Mouse (Mus musculus): ENCODE data around the gene Nudt9.
"Not testable (repeated sequence)": the region's sequence is repeated elsewhere in the genome, so short reads cannot be mapped to it uniquely, and the experiment has no call there.

The Nudt9 gene

DNA sequence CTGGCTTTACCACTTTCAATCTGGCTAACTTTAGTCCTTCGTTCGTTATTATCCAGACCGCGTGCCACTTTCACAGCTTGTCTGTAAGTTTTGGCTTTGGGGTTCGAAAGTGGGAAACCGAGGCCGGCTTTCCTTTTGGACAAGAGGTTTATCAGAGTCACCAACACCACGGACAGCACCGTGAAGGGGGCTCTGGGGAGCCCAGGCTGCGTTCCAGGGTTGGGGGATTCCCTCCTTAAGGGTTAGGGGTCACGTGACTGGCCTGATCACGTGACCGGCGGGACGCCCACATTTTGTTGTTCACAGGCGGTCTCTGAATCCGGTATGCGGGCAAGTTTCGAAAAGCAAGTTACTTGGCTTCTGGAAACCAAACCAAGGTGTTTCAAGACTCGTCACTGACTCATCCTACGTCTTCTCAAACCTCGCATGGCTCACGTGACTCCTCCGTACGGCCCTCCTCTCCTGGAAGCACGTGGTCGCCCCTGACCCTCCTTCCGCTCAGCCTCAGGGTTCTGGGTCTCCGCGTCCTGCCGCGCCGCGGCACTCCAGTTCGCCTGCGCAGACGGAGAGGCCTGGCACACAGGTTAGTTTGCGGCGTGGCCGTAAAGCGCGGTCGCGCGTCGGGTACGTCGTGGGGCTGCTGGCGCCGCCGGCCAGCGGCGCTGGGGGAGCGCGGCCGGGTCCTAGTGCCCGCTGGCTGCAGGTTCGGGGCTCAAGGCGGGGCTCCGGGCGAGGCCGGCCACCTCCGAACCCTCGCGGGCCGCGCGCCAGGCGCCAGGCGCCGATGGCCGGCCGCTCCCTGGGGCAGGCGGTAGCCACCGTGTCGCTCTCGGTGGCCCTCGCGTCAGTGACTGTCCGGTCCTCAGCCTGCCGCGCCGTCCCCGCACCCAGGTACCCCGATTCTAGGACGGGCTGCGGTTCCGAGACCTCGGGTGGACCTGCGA is at the start of gene Nudt9:
Gene Nudt9 (plus strand): TSS at position 51 of the 944 bp plus-strand sequence.
- DNase-seq (ENCODE audit: low spot score in 2 of 2), result peak; percentile 93 to 97

DNA sequence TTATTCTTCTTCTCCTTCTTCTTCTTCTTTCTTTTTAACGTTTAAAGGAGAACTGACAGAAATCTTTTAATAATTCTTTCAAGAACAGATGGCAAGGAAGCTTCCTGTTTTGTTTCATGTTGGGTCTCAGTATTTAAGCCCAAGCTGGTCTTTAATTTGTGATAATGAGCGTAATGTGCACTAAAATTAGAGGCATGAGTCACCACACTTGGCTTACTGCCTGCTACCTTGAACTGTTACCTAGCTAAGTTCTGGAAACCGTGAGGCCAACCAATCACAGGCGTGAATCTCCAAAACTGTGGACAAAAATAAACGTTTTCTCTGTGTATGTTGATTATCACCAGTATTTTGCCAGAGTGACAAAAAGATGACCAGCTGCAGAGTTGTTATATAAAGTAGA is 47.4 kb upstream of the Nudt9 start:
- no peak for DNase-seq (ENCODE audit: low spot score in 2 of 2)

DNA sequence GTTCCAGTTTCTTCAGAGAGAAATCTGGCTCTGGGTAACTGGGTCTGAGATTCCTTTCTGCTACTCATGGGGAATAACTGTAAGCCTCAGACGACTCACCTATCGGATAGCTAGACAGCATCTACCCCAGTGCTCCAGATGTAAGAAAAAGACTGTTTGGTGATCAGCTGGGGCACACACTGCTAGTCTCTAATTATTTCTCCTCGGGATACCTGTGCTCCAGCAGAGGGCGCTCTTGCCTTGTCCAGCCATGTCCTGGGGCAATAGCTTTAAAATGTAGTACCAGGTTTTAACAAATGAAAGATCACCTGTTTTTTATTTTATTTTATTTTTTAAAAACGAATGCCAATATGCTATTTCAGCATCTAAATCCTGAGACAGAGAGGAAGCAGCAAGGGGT is 46.4 kb upstream of the Nudt9 start:
- peak; percentile 45 to 69 for DNase-seq (ENCODE audit: low spot score in 2 of 2)

DNA sequence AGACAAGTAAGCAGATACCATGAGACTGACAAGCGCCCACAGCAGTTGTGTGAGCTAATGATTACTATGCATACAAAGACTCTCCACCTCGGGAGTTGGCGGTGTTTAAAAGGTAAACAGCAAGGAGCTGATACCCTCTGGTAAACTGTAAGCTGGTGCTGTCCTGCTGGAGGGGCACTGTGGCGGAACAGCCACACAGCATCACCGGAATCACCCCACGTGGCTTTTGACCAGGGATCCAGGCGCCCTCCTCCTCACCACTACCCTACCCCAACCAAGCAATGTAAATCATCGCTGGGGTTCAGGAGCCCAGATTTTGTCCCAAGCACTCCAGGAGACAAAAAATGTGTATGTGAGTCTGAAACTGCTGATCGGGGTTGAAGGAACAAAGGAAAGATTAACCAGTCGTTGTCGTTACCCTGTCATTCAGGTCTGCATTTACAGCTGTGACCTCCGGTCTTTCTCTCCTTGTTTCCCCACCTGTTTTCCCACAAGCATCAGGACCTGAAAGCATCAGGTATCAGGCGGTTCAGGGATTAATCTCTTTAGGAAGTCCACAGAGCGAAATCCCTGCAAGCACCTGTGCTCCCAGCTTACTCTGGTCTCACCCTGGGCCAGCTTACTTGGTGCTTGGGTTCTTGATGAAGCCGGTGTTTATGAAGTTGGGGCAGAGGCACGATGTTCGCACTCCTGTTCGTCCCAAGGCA is 43.4 kb upstream of the Nudt9 start:
- DNase-seq (ENCODE audit: low spot score in 2 of 2), result no peak

DNA sequence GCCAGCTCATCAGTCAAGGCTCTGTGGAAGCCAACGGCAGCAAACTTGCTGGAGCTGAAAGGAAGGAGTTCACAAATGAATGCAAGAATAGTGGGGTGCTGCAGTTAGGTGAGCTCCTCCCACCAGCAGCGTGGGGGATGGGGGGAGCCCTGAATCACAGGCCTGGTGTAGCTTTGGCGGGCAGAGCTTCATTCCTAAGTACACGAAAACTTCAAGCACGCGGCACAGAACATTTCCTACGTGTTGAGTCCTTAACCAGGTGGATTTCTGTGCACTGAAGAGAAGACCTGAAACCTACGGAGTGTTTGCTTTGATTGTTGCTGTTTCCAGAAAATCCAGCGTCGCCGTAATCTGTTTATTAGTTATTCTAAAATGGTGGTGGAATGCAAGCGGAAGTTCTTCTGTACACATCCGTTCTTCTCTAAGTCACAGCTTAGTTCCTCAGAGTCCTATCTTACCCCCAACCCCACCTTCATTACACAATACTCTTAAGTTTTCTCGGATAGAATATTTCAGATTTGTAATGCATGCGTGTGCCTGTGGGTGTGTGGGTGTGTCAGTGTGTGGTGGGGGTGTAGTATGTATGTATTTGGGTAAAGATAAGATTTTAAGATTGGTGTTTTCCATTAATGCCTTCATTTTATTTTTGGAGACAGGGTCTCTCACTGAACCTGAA is 42.7 kb upstream of the Nudt9 start:
- DNase-seq (ENCODE audit: low spot score in 2 of 2), result no peak

DNA sequence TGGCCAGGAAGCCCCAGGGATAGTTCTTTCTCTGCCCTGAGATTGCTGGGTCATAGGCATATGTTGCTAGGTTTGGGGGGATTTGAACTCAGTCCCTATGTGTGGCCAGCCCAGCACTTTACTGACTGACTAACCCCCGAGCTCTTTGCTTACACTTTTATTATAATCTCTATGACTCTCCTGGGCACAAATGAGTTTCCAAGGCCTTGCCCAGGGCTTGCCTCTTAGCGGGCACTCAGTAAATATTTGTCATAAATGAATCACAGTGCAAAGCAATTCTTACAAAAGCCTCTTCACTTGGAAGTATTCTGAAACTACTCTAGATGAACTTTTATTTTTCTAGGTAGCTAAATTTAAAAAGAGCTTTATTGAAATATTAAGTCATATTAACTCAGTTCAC is 42.2 kb upstream of the Nudt9 start:
- no peak for DNase-seq (ENCODE audit: low spot score in 2 of 2)

DNA sequence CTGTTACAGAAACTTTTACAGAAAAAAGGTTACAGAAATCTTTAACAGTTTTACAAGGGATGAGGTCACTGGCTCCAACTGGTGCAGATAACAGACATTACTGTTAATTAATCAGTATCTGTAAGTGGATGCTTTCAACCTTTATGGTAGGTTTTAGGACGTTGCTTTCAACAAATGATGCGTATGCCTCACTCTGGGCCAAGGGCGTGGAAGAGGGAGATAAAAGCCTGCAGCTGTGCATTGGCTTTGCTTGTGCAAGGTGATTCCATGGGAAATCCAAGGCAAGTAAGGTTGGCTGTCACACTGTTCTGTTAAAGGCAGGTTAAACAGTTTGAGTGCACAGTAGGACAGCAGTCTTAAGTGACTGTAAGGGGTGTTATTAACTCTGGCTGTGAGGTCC is 39.3 kb upstream of the Nudt9 start:
- DNase-seq (ENCODE audit: low spot score in 2 of 2), result no peak

DNA sequence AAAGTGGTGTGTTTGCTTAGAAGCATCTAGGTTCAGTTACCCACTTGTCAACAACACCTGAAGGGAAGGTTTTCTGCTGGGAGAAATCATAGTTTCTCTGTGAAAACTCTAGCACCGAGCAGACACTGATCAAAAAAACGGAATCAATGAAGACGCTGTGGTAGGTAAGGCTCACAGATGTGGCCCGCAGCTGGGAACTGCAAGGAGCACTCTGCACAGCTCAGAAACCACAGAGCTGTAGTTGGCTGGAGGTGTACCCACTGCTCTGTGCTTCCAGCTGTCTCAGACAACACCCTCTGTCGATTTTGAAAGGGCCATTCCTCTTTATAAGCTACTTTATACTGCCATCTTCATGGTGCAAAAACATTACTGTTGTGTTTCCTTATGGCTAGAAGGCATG is 38.3 kb upstream of the Nudt9 start:
- no peak for DNase-seq (ENCODE audit: low spot score in 2 of 2)

DNA sequence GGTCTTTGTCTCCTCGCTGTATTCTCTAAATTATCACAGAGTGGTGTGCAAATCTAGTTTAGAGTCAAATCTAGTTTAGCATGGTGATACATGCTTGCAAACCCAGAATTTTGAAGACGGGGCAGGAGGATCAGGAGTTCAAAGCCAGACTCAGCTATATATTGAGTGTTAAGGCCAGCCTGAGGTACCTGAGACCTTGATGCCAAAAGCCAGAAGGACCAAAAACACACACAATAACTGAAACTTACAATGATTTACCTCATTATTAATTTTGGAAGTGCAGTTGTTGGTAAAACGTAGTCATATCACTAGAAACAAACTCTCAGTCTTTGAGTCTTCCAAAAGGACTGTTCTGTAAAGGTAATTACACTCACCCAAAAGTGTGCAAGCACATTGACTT is 36.7 kb upstream of the Nudt9 start:
- DNase-seq (ENCODE audit: low spot score in 2 of 2), result no peak

DNA sequence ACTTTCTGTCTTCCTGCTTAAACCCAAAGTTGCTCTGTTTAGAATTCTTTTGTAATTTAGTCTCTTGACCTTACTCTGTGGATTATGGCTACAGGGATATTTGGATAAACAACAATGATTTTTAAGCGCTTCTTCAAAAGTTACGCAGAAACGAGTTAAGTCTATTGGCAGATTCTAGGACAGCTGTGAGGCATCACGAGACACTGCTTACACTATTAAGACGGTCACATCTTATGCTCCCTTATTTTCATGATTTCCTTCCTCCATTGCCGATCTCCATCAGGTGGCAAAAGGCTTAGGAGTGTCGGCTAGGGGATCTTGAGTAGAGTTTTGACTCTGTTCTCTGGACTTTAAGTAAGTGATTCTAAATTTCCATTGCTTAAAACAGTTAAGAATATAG is 35.8 kb upstream of the Nudt9 start:
- no peak for DNase-seq (ENCODE audit: low spot score in 2 of 2)

DNA sequence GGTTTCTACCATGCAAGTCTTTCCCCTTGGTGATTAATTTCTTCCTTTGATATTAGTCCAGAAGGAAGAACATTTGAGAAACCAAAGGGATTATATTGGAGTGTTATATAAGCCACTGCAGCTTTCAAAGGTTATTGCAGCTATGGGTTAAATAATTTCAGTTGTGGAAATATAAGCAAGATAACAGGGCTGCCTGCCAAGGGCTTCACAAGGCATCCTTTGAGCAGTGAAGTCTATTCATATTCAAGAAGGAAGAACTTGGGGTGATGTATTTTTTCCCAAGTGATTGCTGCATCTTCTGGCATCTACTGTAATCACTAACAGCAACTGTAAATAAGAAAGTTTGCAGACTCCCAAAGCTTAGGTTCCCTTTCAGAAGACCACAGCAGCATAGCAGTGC is 34.7 kb upstream of the Nudt9 start:
- DNase-seq (ENCODE audit: low spot score in 2 of 2), result no peak

DNA sequence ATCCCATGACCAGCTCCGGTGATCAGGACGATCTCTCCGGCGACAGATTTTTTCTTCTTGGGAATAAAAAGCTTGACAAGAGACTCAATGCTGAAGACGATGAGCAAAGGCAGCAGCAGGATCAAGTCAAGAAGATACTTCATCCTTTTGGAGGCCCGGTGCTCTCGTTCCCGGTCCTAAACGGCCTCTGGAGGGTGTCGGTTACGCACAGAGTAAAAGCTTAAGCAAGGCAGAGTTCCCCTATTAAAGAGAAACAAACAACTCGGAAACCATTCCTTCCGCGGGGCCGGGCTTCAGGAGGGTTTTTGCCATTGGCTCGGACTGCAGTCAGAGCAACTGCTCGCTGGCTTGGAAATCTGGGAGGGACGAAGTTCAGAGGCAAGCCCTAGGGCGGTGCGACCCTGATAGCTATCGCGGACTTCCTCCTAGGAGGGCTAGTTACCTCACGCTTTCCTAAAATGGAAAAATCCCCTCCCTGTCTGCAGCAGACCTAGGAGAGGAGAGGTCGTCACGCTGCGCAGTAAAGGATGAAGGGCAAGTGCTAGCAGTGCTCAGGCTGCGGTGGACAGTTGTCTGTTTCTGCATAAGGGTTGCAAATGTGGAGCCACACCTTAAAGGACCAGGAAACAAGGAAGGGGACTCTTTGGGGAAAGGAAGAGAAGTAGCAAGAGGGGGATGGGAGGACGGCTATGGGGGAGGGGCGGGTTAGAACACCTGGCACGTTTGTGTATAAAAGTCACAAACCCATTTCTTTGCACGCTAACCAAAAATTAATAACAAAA is 24.3 kb upstream of the Nudt9 start, which contains the start of gene Hsd17b11:
Gene Hsd17b11 (minus strand): TSS at position 323 of the 782 bp plus-strand sequence.
- DNase-seq (ENCODE audit: low spot score in 2 of 2), result peak; percentile 51 to 67

DNA sequence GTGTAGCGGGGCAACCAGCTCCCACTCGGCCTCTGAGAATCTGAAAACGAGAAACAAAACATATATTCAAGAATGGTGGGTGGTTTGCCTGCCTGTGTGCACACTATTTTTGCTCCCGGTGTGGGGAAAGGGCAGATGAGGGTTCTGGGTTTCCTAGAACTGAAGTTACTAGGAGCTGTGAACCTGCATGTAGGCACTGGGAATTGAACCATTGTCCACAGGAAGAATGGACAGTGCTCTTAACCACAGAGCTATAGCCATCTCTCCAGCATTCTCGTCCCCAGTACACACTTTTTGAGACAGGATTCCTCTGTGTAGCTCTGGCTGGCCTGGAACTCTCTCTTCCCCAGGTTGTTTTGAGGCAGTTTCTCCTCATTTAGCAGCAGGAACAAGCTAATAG is 23.5 kb upstream of the Nudt9 start:
- no peak for DNase-seq (ENCODE audit: low spot score in 2 of 2)

DNA sequence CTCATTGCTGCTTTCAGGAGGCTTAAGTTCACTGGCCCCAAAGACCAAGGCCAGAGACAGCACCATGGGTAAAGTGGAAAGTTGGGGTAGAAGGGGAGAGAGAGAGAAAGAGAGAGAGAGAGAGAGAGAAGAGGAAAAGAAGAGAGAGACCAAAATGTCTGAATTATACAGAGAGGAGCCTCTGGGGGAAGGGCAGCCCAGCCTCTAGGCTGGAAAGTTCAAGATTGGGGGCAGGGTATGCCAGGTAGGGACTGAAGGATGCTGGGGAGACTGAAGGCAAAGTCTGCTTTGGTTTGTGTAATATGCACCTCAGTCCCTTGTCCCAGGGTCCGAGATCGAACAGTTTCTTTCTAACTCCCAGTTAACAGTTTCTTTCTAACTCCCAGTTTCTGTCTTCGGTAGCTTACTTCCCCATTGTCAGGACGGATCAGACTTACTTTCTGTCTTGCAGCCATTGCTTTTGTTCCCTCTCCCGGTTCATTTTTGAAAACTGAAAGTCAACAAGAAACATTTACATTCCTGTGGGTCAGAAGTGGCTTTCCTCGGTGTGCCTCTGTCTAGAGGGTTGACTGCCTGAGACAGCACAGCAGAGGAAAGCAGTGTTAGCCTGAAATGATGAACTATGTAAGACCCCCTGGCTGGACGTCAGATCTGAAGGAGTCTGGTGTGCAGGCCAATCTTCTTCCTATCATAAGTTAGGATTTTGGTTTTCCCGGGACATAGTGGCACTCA is 22.7 kb upstream of the Nudt9 start:
- DNase-seq (ENCODE audit: low spot score in 2 of 2), result no peak

DNA sequence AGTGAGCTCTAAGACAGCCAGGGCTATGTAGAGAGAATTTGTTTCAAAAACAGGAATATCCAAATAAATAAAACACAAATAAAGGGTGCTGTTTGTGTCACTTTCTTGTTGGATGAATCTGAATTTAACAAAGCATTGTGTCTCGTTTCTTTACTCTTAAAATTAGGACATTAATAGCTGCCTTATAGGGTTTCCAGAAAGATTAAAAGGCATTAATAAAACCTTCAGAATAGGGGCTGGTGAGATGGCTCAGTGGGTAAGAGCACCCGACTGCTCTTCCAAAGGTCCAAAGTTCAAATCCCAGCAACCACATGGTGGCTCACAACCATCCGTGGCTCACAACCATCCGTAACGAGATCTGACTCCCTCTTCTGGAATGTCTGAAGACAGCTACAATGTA is 21.9 kb upstream of the Nudt9 start:
- DNase-seq (ENCODE audit: low spot score in 2 of 2), result not testable (repeated sequence)

DNA sequence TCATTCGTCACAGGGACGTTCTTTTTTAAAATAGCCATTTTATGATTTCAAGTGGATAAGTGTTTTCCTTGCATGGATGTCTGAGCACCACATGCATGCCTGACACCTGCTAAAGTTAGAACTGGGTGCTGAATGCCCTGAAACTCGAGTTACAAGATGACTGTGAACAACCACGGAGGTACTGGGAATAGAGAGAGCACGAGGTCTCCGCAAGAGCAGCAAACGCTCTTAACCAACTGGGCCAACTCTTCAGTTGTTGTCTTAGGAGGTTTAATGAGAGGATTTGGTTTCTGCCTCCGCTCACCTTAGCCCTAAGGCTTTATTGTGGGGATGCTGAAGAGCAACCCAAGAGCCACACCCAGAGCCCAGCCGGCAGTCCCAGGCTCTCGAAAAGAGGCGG is 21.3 kb upstream of the Nudt9 start:
- no peak for DNase-seq (ENCODE audit: low spot score in 2 of 2)

DNA sequence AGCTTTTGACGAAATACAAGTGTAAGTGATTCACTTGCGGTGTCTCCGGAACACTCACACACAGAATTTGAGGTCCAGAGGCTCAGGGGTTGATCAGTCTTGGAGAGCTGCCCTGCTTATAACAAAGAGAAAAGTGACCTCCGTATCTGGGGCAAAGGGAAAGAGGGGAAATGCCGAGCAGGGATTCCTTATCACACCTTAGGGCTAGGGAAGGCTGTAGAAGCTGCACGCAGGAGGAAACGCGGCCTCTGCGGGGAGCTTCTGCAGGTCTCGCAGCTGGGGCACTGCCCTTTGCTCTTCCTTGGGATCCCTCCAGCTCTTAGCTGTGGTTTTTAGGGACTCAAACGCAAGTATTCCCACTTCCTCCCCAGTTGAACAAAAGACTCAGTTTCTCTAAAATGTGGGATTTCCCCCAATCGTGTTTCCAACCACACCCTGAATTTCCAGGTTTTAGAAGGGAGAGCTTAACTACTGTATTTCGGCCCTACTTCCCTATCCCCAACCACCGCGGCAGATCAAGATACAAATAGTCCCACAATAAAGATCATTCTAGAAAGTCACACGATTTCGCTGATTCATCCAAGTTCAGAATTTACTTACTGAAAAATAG is 20.8 kb upstream of the Nudt9 start:
- no peak for DNase-seq (ENCODE audit: low spot score in 2 of 2)

DNA sequence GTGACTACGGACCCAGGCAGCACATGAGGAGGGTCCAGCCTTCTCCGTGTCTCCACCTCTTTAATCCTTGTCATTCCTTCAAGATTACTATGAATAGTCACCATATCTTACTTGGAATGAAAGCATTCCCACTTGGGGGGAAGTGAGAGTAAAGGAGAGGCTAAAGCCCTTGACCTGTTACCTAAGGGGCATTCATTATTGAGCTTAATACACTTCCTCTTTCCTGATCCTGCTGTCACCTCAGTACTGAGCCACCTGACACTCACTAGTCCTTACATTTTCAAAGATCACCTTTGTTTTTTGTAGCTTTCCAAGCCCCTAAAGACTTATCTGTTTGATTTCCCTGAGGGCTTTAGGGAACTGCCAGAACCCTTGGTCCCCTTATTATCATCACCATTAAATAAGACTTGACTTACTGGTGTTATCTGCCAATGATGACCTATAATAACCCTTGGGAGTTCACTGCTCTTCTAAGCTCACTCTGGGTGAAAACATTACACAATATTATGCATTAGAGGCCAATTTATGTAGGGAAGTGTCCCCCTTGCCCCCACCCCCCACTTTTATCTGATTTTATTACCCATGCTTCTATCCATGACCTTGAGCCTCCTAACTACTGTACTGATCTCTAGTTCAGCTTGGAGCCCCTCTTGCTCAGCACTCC is 13.5 kb upstream of the Nudt9 start:
- DNase-seq (ENCODE audit: low spot score in 2 of 2), result no peak

DNA sequence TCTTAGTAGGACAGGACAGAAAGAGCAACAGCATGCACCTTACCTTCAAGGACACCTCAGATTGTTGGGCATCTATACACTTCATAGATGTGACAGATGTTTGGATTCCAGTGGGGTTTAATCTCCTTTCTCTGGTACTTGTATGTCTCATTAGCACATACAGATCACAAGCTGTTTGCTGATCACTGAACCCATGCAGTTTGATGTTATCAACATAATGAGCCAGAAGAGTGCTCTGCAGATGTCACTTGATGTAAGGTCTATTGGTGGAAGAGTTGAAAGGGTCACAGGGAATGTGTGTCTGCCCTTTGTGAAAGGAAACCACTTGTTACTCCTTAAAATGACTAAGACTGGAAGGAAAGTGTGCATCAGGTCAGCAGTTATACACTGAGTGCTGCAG is 11.0 kb upstream of the Nudt9 start:
- DNase-seq (ENCODE audit: low spot score in 2 of 2), result no peak

DNA sequence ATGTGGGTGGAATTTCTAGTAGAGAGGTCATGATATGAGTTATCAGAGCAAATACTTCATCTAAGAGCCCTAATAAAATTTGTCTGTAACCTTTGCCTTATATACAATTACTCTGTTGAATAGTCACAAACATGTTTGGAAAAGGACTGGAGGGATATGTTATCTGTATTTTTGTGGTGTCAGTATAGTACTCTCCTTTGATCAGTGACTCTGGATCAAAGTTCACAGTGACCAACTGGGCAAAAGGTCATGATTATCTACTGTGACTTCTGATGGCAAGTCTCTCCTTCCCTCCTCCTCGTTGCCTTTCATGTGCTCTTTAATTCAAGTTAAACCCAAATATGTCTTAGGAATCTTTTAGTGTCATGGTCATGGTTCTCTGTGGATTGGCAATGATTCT is 10.3 kb upstream of the Nudt9 start:
- DNase-seq (ENCODE audit: low spot score in 2 of 2), result no peak
